Comparison of ENCODE assay signal across 16 mouse cellular contexts in genomic region chr7:52157753-52158152, GRCm38 (mm10).
"Had no signal": no experiment of that assay in that cellular context is flagged by ENCODE, and none has a peak within 500 bp of the region (broad histone marks: within the 10 kb centered on the region; RNA-seq: fewer than 3 reads in every experiment).

No protein-coding gene starts in this region.

- DNase-seq: left cerebral cortex, postnatal 4 days; liver; liver, embryonic 13.5 days; liver, postnatal 0 days; lung, adult 18-20 months; lung, adult 2 months; lung, embryonic 14.5 days; lung, postnatal 14 days; lung, postnatal 36 days; lung, postnatal 4 days; midbrain, embryonic 14.5 days had no signal

- ATAC-seq: liver, embryonic 12.5 days; liver, postnatal 0 days; lung, postnatal 0 days; midbrain, embryonic 13.5 days; midbrain, embryonic 15.5 days; midbrain, embryonic 16.5 days had no signal
